Mouse (Mus musculus) adrenal gland, adult 2 months (tissue): Measurements from ENCODE around the gene Atg4b. TPM values are rescaled to one million over a fixed set of nuclear protein-coding genes. Genes with fewer than 3 reads are reported as not detected.
A peak's percentile ranks its signal among the peaks of the same experiment; 100 is the strongest.

Source experiments
- DNase-seq: peaks from one replicate; pipeline ENCODE4 v3.0.0; 2021
- long read RNA-seq: library from polyadenylated mRNA; stranded (forward); transcript quantifications from one replicate; pipeline ENCODE4 v2.0.0, GENCODE M21; 2021
- polyA plus RNA-seq: library from polyadenylated mRNA; depleted of rRNA; stranded (reverse); fragments of >200 nt; gene quantifications from 2 replicates; pipeline ENCODE4 v1.2.3, GENCODE M21; 2012; rRNA removed
- total RNA-seq, 2 experiments: library from RNA; stranded (reverse); gene quantifications; 2 replicates each; pipeline ENCODE4 v1.2.3; 2021

Atg4b gene
- total RNA-seq (10 to 100 TPM; 73.5 to 87.9 TPM), polyA plus RNA-seq (43.7 and 50.8 TPM in 2 replicates)
- long read RNA-seq, full-length matches to known transcripts: 64 of 85 reads
- long read RNA-seq, partial matches to known transcripts: 11 of 85 reads
- long read RNA-seq, other reads (novel, unspliced or antisense): 10 of 85 reads

DNA sequence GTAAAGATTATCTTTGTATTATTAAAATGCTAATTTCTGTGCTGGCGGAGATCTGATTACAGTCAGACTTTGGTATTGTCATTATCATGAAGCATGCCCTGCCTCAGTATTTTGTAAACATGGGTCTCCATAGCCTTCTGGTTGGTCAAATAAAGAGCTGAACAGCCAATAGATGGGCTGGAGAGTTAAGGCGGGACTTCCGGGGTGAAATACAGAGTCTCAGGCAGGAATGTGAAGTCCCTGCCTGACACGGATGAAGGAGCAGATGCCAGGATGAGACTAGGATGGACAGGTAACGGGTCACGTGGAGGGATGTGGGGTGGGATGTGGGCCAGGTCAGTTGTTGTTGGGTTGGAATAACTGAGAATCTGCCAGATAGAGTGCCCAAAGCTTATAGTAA, at the start of gene Atg4b:
TSS of gene Atg4b (plus strand) at position 211 of the 400 bp plus-strand sequence.
- no peak for DNase-seq

DNA sequence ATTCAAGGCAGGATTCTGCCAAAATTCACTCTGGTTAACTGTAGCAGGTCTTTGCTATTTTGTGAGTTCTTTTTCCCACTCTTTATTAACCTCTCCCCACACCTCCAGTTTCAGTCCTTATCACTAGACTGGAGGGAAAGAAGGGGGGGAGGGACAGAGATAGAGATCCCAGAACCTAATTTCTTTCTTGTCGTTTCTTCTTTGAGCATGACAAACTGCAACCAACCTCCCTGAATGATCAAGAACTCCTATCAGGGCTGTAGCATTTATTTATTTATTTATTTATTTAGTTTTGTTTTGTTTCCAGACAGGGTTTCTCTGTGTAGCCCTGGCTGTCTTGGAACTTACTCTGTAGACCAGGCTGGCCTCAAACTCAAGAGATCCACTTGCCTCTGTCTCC, 49.2 kb upstream of the Atg4b start:
- no peak for DNase-seq

- no peak for DNase-seq
Measured at GRCm38 (mm10) chr1:93703472-93704048, 47.7 kb upstream of the Atg4b start.

DNA sequence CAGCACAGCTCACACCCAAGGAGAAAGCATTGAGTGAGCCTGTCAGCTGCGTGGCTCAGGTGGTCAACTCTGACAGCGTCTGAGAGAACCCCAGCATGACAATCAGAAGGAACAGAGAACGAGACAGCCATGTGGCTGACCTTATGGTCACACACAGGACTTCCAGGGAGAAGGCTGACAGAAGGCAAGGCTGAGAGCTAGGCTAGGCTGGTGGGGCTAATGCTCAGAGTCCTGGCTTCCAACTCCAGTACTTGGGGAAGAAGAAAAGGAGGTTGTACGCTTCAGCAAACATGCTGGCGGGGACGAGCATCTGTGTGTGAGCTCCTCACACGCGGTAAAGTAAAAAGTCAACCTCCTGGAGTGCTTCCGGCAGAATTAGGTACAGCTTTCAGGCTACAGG, 47.0 kb upstream of the Atg4b start:
- no peak for DNase-seq

- DNase-seq: no peak
Measured at GRCm38 (mm10) chr1:93705389-93705788, 45.9 kb upstream of the Atg4b start.

GRCm38 (mm10) chr1:93716166-93716565, 35.1 kb upstream of the Atg4b start:
- peak; percentile 58 for DNase-seq

- DNase-seq: no peak
Measured at GRCm38 (mm10) chr1:93721557-93721956, 29.7 kb upstream of the Atg4b start.

DNA sequence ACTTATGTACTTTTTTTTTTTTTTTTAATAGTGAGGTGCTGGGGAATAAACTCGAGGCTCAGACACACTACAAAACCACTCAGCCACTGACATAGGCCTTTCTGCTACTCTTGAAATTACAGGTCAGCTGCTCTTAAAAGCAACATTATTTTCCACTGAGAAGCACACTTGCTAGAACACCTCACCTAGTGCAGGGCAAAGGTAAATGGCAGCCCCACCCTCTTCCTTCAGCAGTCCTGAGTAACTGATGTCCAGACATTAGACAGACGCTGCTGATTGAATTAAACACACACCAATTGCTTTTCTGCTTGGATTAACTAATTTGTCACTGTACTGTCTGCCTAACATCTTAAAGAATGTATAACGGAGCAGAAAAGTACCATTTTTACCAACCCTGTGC, 26.7 kb upstream of the Atg4b start:
- no peak for DNase-seq

- peak; percentile 85 for DNase-seq
Measured at GRCm38 (mm10) chr1:93725665-93726064, 25.6 kb upstream of the Atg4b start.

GRCm38 (mm10) chr1:93726116-93726515, 25.2 kb upstream of the Atg4b start:
- DNase-seq: peak; percentile 57

DNA sequence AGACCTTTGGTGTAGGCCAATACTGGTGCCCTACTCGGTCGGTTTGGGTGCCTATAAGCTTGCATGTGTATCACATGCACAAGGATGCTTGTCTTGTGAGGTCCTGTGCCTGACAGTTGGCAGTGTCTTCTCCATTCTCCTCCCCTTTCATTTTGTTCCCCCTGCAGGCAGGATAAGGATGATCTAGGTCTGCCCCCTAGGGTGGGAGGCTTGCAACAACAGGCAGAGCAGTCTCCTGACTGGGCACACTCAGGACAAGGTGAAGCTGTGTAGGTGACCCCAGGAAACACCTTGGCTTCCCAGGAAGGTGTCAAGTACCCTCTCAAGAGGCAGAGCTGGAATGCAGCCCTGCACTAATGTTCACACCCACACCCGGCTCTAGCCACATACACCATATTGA, 24.3 kb upstream of the Atg4b start:
- peak; percentile 86 for DNase-seq

- DNase-seq: no peak
Measured at GRCm38 (mm10) chr1:93731103-93731502, 20.2 kb upstream of the Atg4b start.

DNA sequence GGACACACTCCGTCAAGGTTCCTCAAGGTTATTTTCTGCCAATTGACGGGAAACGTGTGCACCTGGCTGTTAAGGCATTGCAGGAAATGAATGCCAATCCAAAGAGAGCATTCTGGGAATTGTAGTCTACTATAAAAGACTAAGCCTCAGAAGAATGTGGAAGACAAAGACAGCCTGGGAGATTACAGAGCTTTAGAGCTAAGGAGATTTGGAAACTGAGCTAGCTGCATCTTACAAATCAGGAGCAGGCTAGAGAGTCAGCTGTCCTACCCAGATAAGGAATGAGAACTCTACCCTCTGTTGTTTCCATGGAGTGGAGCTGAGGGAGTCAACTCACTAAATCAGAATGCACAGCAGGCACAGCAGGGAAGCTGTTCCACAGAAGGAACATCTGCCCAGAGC, 19.4 kb upstream of the Atg4b start:
- DNase-seq: no peak

- no peak for DNase-seq
Measured at GRCm38 (mm10) chr1:93735859-93736258, 15.4 kb upstream of the Atg4b start.

- DNase-seq: no peak
Measured at GRCm38 (mm10) chr1:93737711-93738110, 13.6 kb upstream of the Atg4b start.

DNA sequence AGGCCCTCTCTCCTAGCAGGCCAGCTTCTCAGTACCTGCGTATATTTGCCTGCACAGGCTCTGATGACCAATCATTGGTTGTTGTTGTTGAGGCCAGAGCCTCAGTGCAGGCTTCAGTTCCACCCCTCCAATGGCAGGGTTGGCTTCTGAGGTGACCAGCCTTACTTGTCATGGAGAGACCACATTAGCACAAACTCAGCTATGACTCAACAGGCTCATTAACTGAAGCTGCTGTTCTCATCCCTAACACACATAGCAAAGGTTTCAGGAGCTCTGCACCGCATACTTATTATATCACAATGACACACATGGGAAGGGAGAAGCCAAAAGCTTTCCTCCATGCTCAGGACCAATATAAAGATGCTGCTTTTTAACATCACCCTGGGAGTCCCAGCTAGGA, 10.6 kb upstream of the Atg4b start:
- no peak for DNase-seq

GRCm38 (mm10) chr1:93741987-93742386, 9.3 kb upstream of the Atg4b start:
- no peak for DNase-seq

DNA sequence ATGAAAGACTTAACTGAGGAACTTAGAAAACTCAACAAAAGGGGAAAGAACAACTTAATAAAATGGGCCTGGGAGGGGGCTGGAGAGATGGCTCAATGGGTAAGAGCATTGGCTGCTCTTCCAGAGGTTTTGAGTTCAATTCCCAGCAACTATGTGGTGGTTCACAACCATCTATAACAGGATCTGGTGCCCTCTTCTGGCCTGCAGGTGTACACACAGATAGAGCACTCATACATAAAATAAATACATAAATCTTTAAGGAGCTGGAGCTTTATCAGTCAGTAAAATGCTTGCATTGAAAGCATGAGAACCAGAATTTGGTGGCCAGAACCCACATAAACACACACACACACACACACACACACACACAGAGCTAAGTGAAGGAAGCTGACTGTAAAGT, 8.4 kb upstream of the Atg4b start:
- DNase-seq: no peak

- DNase-seq: no peak
Measured at GRCm38 (mm10) chr1:93746179-93746578, 5.1 kb upstream of the Atg4b start.

GRCm38 (mm10) chr1:93748539-93748938, 2.8 kb upstream of the Atg4b start:
- no peak for DNase-seq

- DNase-seq: no peak
Measured at GRCm38 (mm10) chr1:93753911-93754572, 2.7 kb downstream of the Atg4b start.

DNA sequence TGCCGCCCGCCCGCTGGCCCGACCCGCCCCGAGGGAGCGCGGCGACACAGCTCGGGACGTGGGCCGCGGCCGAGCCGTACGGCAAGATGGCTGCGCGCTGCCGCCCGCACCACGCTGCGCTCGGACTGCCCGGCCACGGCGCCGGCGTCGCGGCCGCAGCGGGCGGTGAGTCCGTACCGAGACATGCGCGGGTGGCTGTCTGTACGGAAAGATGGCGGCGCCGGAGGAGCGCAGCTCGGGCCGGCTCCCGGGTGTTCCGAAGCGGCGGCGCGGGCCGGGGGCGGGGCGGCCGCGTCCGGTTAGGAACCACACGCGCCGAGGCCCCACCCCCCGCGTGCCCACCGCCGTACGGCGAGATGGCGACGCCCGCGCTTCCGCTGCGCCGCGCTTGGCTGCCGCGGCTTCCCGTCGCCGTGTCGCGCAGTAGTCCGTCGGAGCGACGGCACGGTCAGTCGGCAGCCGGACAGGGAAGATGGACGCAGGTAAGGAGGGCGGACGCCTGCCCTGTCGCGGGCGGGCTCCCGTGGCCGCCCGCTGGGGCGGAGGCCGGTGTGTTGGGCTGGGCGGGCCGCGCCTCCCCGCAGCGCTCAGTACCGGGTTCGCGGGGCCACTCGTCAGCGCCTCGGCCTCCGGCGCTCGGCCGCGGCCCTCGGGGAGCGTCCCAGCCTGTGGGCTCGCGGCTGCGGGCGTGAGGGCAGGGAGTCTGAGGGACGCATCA, 3.4 kb downstream of the Atg4b start, which contains the start of gene Thap4:
TSS of gene Thap4 (minus strand) at position 292 of the 718 bp plus-strand sequence.
- peak; percentile 97 for DNase-seq

GRCm38 (mm10) chr1:93755291-93755610, 4.0 kb downstream of the Atg4b start:
- no peak for DNase-seq
